Mouse (Mus musculus) C2C12 (cell line): ENCODE results near the gene Rbfox3. TPM values are rescaled to one million over a fixed set of nuclear protein-coding genes. Genes with fewer than 3 reads are reported as not detected.

ENCODE experiments used
- H3K27me3 ChIP-seq: one replicate; pipeline ENCODE4 v1.6.1; 2011; ENCODE audit not compliant: control insufficient read depth, insufficient read depth, insufficient read length
- H3K36me3 ChIP-seq: one replicate; pipeline ENCODE4 v1.6.1; 2011; ENCODE audit not compliant: control insufficient read depth, insufficient read depth
- H3K4me3 ChIP-seq: one replicate; pipeline ENCODE4 v1.5.1; 2011; ENCODE audit warnings: mild to moderate bottlenecking, control low read depth; ENCODE audit not compliant: poor library complexity, insufficient read depth, severe bottlenecking
- H3K79me2 ChIP-seq: one replicate; pipeline ENCODE4 v1.6.1; 2011; ENCODE audit not compliant: control insufficient read depth, insufficient read depth
- H3K79me3 ChIP-seq: one replicate; pipeline ENCODE4 v1.6.1; 2011; ENCODE audit warnings: low read depth, control low read depth
- H3ac ChIP-seq: one replicate; pipeline ENCODE3; 2011; ENCODE audit warnings: low read depth; ENCODE audit not compliant: control insufficient read depth, insufficient read length
- CEBPB ChIP-seq: IDR thresholded peaks from one replicate; pipeline ENCODE4 v1.6.1; 2011; ENCODE audit warnings: low read depth, mild to moderate bottlenecking, control low read depth, moderate library complexity
- CTCF ChIP-seq: IDR thresholded peaks from one replicate; pipeline ENCODE4 v1.5.1; 2011; ENCODE audit not compliant: control insufficient read depth, insufficient read depth, insufficient read length
- FOSL1 ChIP-seq: IDR thresholded peaks from one replicate; pipeline ENCODE4 v1.8.0; 2011; ENCODE audit warnings: mild to moderate bottlenecking, low read length; ENCODE audit not compliant: poor library complexity, insufficient read depth, severe bottlenecking
- MAX ChIP-seq: IDR thresholded peaks from one replicate; pipeline ENCODE4 v1.6.1; 2011; ENCODE audit warnings: mild to moderate bottlenecking, control low read depth
- MYOG ChIP-seq: IDR thresholded peaks from one replicate; pipeline ENCODE4 v1.6.1; 2011; ENCODE audit not compliant: control insufficient read depth, insufficient read length; ENCODE audit errors: extremely low read depth
- USF1 ChIP-seq: IDR thresholded peaks from one replicate; pipeline ENCODE4 v1.6.1; 2011; ENCODE audit warnings: low read depth, mild to moderate bottlenecking, control low read depth, moderate library complexity
- microRNA-seq: library from miRNA; unstranded; fragments of <30 nt; microRNA quantifications from one replicate; pipeline ENCODE4, GENCODE M21; 2019; ENCODE audit warnings: borderline microRNAs expressed
- polyA plus RNA-seq: library from polyadenylated mRNA; unstranded; fragments of >200 nt; fragmentation: generic; extraction: Trizol; gene quantifications from one replicate; pipeline ENCODE4 v1.2.1, GENCODE M21; 2012; ENCODE audit warnings: missing spikeins

Rbfox3 gene
- polyA plus RNA-seq, 1 experiment = not detected

- TF ChIP-seq FOSL1 (no peak), CTCF (peak; percentile 88), MAX (peak; percentile 56)
- Histone ChIP-seq H3K79me3 (no peaks in the 10 kb centered on the region), H3K79me2 (no peaks in the 10 kb centered on the region), H3K36me3 (no peaks in the 10 kb centered on the region), H3K27me3 (peaks cover 48% of the 10 kb centered on the region), H3ac (no peak overlapping the region), H3K4me3 (no peak overlapping the region)
These were observed 465.6 kb downstream of the Rbfox3 start for GRCm38 (mm10) chr11:118445843-118446242.

DNA sequence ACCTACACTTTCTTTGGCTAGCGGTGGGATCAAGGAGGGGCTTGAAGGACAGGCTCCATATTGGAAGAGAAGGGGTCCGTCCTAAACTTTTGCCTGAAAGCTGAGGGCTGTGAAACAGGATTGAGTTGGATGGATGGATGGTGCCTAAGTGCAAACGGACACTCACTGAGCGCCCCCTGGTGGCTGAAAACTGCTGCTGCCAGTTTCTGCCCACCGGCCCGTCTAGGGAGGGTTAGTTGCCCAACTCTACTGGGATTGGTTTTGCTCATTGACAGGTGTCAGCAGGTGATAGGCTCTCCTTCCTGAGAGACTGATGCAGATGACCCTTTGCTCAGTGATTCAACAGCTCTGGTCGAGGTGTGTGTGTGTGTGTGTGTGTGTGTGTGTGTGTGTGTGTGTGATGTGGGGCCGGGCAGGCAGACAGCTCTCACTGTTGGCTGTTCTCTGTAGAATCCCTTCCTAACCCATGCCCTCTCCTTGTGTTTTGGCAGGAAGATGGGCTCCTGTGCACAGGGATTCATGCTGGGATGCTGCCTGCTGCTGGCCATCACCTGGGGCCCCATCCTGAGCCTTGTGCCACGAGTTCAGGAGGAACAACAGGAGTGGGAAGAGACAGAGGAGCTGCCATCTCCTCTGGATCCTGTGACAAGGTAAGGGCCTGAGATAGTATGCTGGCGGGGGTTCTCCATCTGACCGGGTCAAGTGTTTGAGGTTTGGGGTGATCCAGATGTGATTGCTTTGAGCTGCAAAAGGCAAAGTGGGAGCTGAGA, 468.0 kb downstream of the Rbfox3 start:
- Histone ChIP-seq H3K79me3 (no peaks in the 10 kb centered on the region), H3K27me3 (peaks cover 24% of the 10 kb centered on the region)
- TF ChIP-seq CTCF (peak; percentile 39), CEBPB (no peak)

DNA sequence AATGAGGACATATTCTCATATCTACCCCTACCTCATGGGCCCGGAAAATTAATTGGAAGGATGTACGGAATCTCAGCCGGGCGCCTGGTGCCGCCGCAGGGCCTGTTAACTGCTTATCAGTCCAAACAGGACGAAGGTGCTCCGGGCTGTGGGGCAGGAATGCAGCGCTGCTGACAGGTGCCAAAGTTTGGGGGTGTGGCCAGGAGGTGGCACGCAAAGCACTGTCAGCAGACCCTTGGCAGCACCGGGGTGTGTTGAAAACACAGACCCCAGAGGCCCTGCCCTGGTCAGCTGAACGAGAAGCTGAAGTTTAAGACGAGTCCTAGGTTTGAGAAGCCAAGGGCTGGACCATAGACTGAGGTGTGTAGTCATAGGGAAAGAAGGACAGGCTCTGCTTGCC, 468.7 kb downstream of the Rbfox3 start:
- H3K36me3 ChIP-seq = no peaks in the 10 kb centered on the region
- TF ChIP-seq MAX = no peak
- TF ChIP-seq FOSL1 = no peak
- no peak for TF ChIP-seq CEBPB
- no peak for TF ChIP-seq MYOG
- no peak for TF ChIP-seq CTCF
- TF ChIP-seq USF1 = no peak
- no peak overlapping the region for H3ac ChIP-seq

More for the DNA sequence above, 468.0 kb downstream of the Rbfox3 start:
- no peak overlapping the region for H3K4me3 ChIP-seq
- H3K79me2 ChIP-seq = no peaks in the 10 kb centered on the region
- H3ac ChIP-seq = no peak overlapping the region
- no peaks in the 10 kb centered on the region for H3K36me3 ChIP-seq

More for the DNA sequence above, 468.7 kb downstream of the Rbfox3 start:
- H3K4me3 ChIP-seq = no peak overlapping the region
- peaks cover 17% of the 10 kb centered on the region for H3K27me3 ChIP-seq
- no peaks in the 10 kb centered on the region for H3K79me3 ChIP-seq
- no peaks in the 10 kb centered on the region for H3K79me2 ChIP-seq

Small RNA genes within 50 kb of the gene (microRNA-seq; reads per million reads assigned to microRNA genes)
- gene Gm25040 = not detected

Other genes starting within 250 kb of the Rbfox3 start
- not detected for gene Enpp7, start 76.6 kb upstream of the Rbfox3 start, polyA plus RNA-seq
- 14.8 TPM for gene Cbx2, start 111.4 kb upstream of the Rbfox3 start, polyA plus RNA-seq
- gene Cbx8, start 129.4 kb upstream of the Rbfox3 start, polyA plus RNA-seq = 6.4 TPM
- 12.1 TPM for gene Cbx4, start 174.6 kb upstream of the Rbfox3 start, polyA plus RNA-seq